Mouse (Mus musculus) heart, postnatal 0 days (tissue): ENCODE measurements around the gene Cdc26.
A peak's percentile ranks its signal among the peaks of the same experiment; 100 is the strongest.

Experiments used
- CTCF ChIP-seq: IDR thresholded peaks from 2 replicates; pipeline ENCODE4 v1.5.1; 2016; ENCODE audit warnings: antibody characterized with exemption, control low read depth, low read depth
- EP300 ChIP-seq: IDR thresholded peaks from 2 replicates; pipeline ENCODE4 v1.6.1; 2016; ENCODE audit warnings: antibody characterized with exemption, low read depth

- TF ChIP-seq CTCF, result peak; percentile 53
- no peak for TF ChIP-seq EP300
Observed at GRCm38 (mm10) chr4:62454995-62455394, 46.6 kb upstream of the Cdc26 start.
